Mouse (Mus musculus): ENCODE data around the gene Rab4a. TPM values are rescaled to one million over a fixed set of nuclear protein-coding genes. Genes with fewer than 3 reads are reported as not detected.

Rab4a gene
- total and polyA plus RNA-seq, 3 experiments, result 22.2 to 44.6 TPM; not detected in 1

DNA sequence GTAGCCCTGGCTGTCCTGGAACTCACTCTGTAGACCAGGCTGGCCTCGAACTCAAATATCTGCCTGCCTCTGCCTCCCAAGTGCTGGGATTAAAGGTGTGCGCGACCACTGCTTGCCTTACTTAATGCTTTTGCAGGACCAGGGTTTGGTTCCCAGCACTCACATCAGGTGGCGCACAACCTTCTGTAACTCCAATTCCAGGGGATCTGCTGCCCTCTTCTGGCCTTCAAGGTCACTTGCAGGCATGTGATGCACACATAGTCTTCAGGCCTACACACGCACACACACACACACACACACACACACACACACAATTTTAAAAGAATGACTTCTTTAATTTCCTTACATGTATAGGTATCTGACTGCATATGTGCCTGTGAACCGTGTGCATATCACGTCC lies 4.9 kb upstream of the Rab4a start:
- Histone ChIP-seq H3K4me1 (ENCODE audit: control insufficient read depth in 1 of 2, insufficient read depth in 2 of 2, low read length in 2 of 2) (peaks cover 37% of the 10 kb centered on the region in 2 experiments), H3K9me3 (replicated peaks; ENCODE audit: insufficient read depth, low read length) (no peaks in the 10 kb centered on the region), H3K27me3 (ENCODE audit: control insufficient read depth in 1 of 2, insufficient read depth in 2 of 2, low read length in 2 of 2) (no peaks in the 10 kb centered on the region), H3K36me3 (ENCODE audit: control insufficient read depth in 1 of 2, insufficient read depth in 2 of 2, low read length in 2 of 2) (peaks cover 0 to 40% of the 10 kb centered on the region in 2 experiments; a peak in 2 of 4 replicates), H3K9ac (ENCODE audit: control insufficient read depth, low read depth, low read length, poor library complexity, severe bottlenecking) (no peak overlapping the region), H3K79me2 (ENCODE audit: control insufficient read depth, insufficient read depth, low read length, poor library complexity) (peaks cover 2% of the 10 kb centered on the region; the same call in 1 of the 2 replicates), H3K4me3 (ENCODE audit: control insufficient read depth in 1 of 2, insufficient read depth in 1 of 2, low read depth in 2 of 2, low read length in 2 of 2) (no peak overlapping the region), H3K27ac (ENCODE audit: control insufficient read depth, low read depth, low read length) (no peak overlapping the region)
- peak; percentile 40 for DNase-seq (ENCODE audit: low read depth, low spot score)
- TF ChIP-seq MXI1 (IDR thresholded peaks at IDR 0.05; ENCODE audit: low read depth, low read length) (no peak), CTCF (IDR thresholded peaks at IDR 0.05 in 2 of 3, conservative IDR thresholded peaks at IDR 0.05 in 1 of 3; ENCODE audit: control insufficient read depth in 1 of 3, insufficient read depth in 1 of 3, low read depth in 2 of 3, low read length in 3 of 3, poor library complexity in 1 of 3, severe bottlenecking in 1 of 3) (peak; percentile 26 to 49 (median 38); a peak in 5 of 6 replicates)

- H3K79me2 ChIP-seq (ENCODE audit: control insufficient read depth, insufficient read depth, low read length, poor library complexity), result peaks cover 8% of the 10 kb centered on the region
- peak; percentile 49 for DNase-seq (ENCODE audit: low read depth, low spot score)
- no peak for TF ChIP-seq RCOR1 (IDR thresholded peaks at IDR 0.05; ENCODE audit: low read depth, low read length)
- no peak for TF ChIP-seq USF1 (IDR thresholded peaks at IDR 0.05; ENCODE audit: low read depth, low read length)
- TF ChIP-seq NRF1 (IDR thresholded peaks at IDR 0.05; ENCODE audit: insufficient read depth, low read depth, low read length, poor library complexity, severe bottlenecking), result no peak
- TF ChIP-seq NELFE (IDR thresholded peaks at IDR 0.05; ENCODE audit: low read depth, low read length), result no peak
- no peak for TF ChIP-seq KAT2A (conservative IDR thresholded peaks at IDR 0.05; ENCODE audit: low read depth, low read length)
- TF ChIP-seq SIN3A (IDR thresholded peaks at IDR 0.05; ENCODE audit: low read length), result no peak
- no peak for TF ChIP-seq POLR2A (IDR thresholded peaks at IDR 0.05; ENCODE audit: control insufficient read depth in 1 of 2, insufficient read depth in 1 of 2, low read depth in 1 of 2, low read length in 2 of 2, poor library complexity in 1 of 2)
- no peak for TF ChIP-seq USF2 (IDR thresholded peaks at IDR 0.05; ENCODE audit: borderline replicate concordance in 1 of 2, insufficient read depth in 1 of 2, low read depth in 1 of 2, low read length in 2 of 2)
- H3K4me3 ChIP-seq (ENCODE audit: control insufficient read depth in 1 of 2, insufficient read depth in 1 of 2, low read depth in 2 of 2, low read length in 2 of 2), result no peak overlapping the region
- no peaks in the 10 kb centered on the region for H3K9me3 ChIP-seq (replicated peaks; ENCODE audit: insufficient read depth, low read length)
- H3K36me3 ChIP-seq (ENCODE audit: control insufficient read depth in 1 of 2, insufficient read depth in 2 of 2, low read length in 2 of 2), result peaks cover 0 to 36% of the 10 kb centered on the region in 2 experiments; a peak in 2 of 4 replicates
- no peak overlapping the region for H3K9ac ChIP-seq (ENCODE audit: control insufficient read depth, low read depth, low read length, poor library complexity, severe bottlenecking)
- peaks cover 32 to 35% of the 10 kb centered on the region in 2 experiments for H3K4me1 ChIP-seq (ENCODE audit: control insufficient read depth in 1 of 2, insufficient read depth in 2 of 2, low read length in 2 of 2)
- H3K27me3 ChIP-seq (ENCODE audit: control insufficient read depth in 1 of 2, insufficient read depth in 2 of 2, low read length in 2 of 2), result no peaks in the 10 kb centered on the region
- H3K27ac ChIP-seq (ENCODE audit: control insufficient read depth, low read depth, low read length), result no peak overlapping the region
Observed at GRCm38 (mm10) chr8:123801538-123801937, 4.2 kb upstream of the Rab4a start.

DNA sequence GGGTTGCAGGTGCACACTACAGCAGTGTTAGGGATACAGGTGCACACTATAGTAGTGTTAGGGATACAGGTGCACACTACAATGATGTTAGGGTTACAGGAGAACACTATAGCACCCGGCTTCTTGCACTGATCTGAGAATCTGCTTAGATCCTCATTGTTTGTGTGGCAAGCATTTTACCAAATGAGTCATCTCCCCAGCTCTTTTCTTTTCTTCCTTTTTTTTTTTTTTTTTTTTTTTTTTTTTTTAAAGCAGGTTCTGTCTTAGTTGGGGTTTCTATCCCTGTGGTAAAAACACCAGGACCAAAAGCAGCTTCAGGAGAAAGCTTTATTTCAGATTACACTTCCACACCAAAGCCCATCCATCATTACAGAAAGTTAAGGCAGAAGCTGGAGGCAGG lies 2.1 kb upstream of the Rab4a start:
- no peak overlapping the region for H3K4me3 ChIP-seq (ENCODE audit: control insufficient read depth in 1 of 2, insufficient read depth in 1 of 2, low read depth in 2 of 2, low read length in 2 of 2)
- peaks cover 0 to 33% of the 10 kb centered on the region in 2 experiments; a peak in 2 of 4 replicates for H3K36me3 ChIP-seq (ENCODE audit: control insufficient read depth in 1 of 2, insufficient read depth in 2 of 2, low read length in 2 of 2)
- peak; percentile 44 for DNase-seq (ENCODE audit: low read depth, low spot score)
- H3K9me3 ChIP-seq (replicated peaks; ENCODE audit: insufficient read depth, low read length), result no peaks in the 10 kb centered on the region
- TF ChIP-seq ZNF384 (IDR thresholded peaks at IDR 0.05; ENCODE audit: low read depth, low read length), result peak; percentile 96
- no peak for TF ChIP-seq POLR2A (IDR thresholded peaks at IDR 0.05; ENCODE audit: control insufficient read depth in 1 of 2, insufficient read depth in 1 of 2, low read depth in 1 of 2, low read length in 2 of 2, poor library complexity in 1 of 2)
- no peak for TF ChIP-seq ZC3H11A (IDR thresholded peaks at IDR 0.05; ENCODE audit: low read depth, low read length)
- TF ChIP-seq SMC3 (IDR thresholded peaks at IDR 0.05; ENCODE audit: low read depth, low read length), result no peak
- TF ChIP-seq JUND (IDR thresholded peaks at IDR 0.05; ENCODE audit: low read depth, low read length), result peak; percentile 75; the same call in 1 of the 2 replicates
- no peak for TF ChIP-seq CHD1 (IDR thresholded peaks at IDR 0.05; ENCODE audit: low read depth, low read length)
- peaks cover 21 to 27% of the 10 kb centered on the region in 2 experiments for H3K4me1 ChIP-seq (ENCODE audit: control insufficient read depth in 1 of 2, insufficient read depth in 2 of 2, low read length in 2 of 2)
- H3K79me2 ChIP-seq (ENCODE audit: control insufficient read depth, insufficient read depth, low read length, poor library complexity), result peaks cover 27% of the 10 kb centered on the region
- H3K27me3 ChIP-seq (ENCODE audit: control insufficient read depth in 1 of 2, insufficient read depth in 2 of 2, low read length in 2 of 2), result no peaks in the 10 kb centered on the region
- H3K27ac ChIP-seq (ENCODE audit: control insufficient read depth, low read depth, low read length), result no peak overlapping the region
- H3K9ac ChIP-seq (ENCODE audit: control insufficient read depth, low read depth, low read length, poor library complexity, severe bottlenecking), result no peak overlapping the region
